In the genomic region with DNA sequence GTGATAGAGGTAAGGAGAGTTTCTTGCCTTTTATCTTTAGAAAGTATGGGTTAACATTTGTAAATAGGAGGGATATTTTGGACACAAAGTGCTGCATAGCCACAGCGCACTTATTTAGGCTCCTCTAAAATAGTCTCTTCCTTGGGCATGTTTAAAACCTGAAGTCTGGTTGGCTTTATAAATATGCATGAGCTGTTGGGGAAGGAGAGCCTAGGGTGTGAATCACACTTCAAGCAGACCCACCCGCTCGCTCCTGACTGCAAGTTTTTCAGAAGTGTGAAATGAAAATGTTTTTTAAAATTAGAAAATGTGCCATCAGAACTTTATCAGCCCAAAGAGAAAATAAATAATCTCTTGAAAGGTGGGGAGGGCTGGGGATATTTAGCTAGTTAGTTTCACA, we compare ENCODE assay signal across 21 mouse cellular contexts.
DNase-seq lines count a peak whose midpoint lies in the region; ATAC-seq lines count a peak whose summit lies in the region.
"Had no signal": no experiment of that assay in that cellular context is flagged by ENCODE, and none has a peak within 500 bp of the region (broad histone marks: within the 10 kb centered on the region; RNA-seq: fewer than 3 reads in every experiment).

No protein-coding gene starts in this region.

- H3K4me2 ChIP-seq in forebrain, embryonic 14.5 days (ENCODE audit: low read length) = no peak overlapping the region
- no peak overlapping the region for H3K4me2 ChIP-seq in midbrain, embryonic 13.5 days (replicated peaks)
- H3K4me2 ChIP-seq: heart, embryonic 13.5 days; hindbrain, embryonic 15.5 days; intestine, embryonic 15.5 days; liver, embryonic 15.5 days; midbrain, embryonic 11.5 days had no signal

- peak; percentile 44 for DNase-seq in forebrain, embryonic 14.5 days (ENCODE audit: low spot score)
- no peak for DNase-seq in forebrain, embryonic 10.5 days (ENCODE audit: extremely low spot score, low spot score)
- peak; percentile 75 for DNase-seq in right cerebral cortex, adult 18-20 months
- DNase-seq in right cerebral cortex, postnatal 4 days = no peak
- DNase-seq in right cerebral cortex, postnatal 10 days (ENCODE audit: low spot score in 2 of 2) = peak; percentile 54 to 72
- no peak for DNase-seq in kidney, adult 8-10 months
- DNase-seq: adrenal gland, adult 8-10 months; cerebellum, adult 11-12 months; cerebellum, postnatal 14 days; heart, adult 18-20 months; retina, postnatal 1 day had no signal

- H3K4me3 ChIP-seq in forebrain, embryonic 14.5 days (ENCODE audit: low read depth, low read length) = no peak overlapping the region
- no peak overlapping the region for H3K4me3 ChIP-seq in forebrain, embryonic 10.5 days
- no peak overlapping the region for H3K4me3 ChIP-seq in midbrain, embryonic 13.5 days (replicated peaks)
- H3K4me3 ChIP-seq: heart, embryonic 13.5 days; hindbrain, embryonic 15.5 days; intestine, embryonic 15.5 days; left cerebral cortex, adult 2 months; liver, embryonic 15.5 days had no signal

- H3K4me1 ChIP-seq in forebrain, embryonic 14.5 days (ENCODE audit: control insufficient read depth, insufficient read depth, low read length) = no peaks in the 10 kb centered on the region
- H3K4me1 ChIP-seq in forebrain, embryonic 10.5 days = peaks cover 9% of the 10 kb centered on the region
- H3K4me1 ChIP-seq in midbrain, embryonic 13.5 days (replicated peaks) = no peaks in the 10 kb centered on the region
- H3K4me1 ChIP-seq: heart, embryonic 13.5 days; hindbrain, embryonic 15.5 days; intestine, embryonic 15.5 days had no signal

- no peaks in the 10 kb centered on the region for H3K36me3 ChIP-seq in forebrain, embryonic 14.5 days (ENCODE audit: control insufficient read depth, insufficient read depth, low read length)
- H3K36me3 ChIP-seq in forebrain, embryonic 10.5 days (replicated peaks) = no peaks in the 10 kb centered on the region
- no peaks in the 10 kb centered on the region for H3K36me3 ChIP-seq in midbrain, embryonic 13.5 days
- H3K36me3 ChIP-seq: heart, embryonic 13.5 days; hindbrain, embryonic 15.5 days; intestine, embryonic 15.5 days; liver, embryonic 15.5 days had no signal

- H3K9me3 ChIP-seq in forebrain, embryonic 14.5 days (replicated peaks; ENCODE audit: control insufficient read depth, low read length) = no peaks in the 10 kb centered on the region
- no peaks in the 10 kb centered on the region; the same call in 1 of the 2 replicates for H3K9me3 ChIP-seq in forebrain, embryonic 10.5 days
- 0 out of 2 replicates have a peak, but pooled peaks cover 2% of the 10 kb centered on the region for H3K9me3 ChIP-seq in midbrain, embryonic 13.5 days
- H3K9me3 ChIP-seq: hindbrain, embryonic 15.5 days; intestine, embryonic 15.5 days; liver, embryonic 15.5 days had no signal

- H3K27ac ChIP-seq in forebrain, embryonic 14.5 days (ENCODE audit: low read depth, low read length) = no peak overlapping the region
- H3K27ac ChIP-seq in forebrain, embryonic 10.5 days = no peak overlapping the region
- no peak overlapping the region for H3K27ac ChIP-seq in midbrain, embryonic 13.5 days
- H3K27ac ChIP-seq: heart, embryonic 13.5 days; hindbrain, embryonic 15.5 days; intestine, embryonic 15.5 days; left cerebral cortex, adult 2 months; liver, embryonic 15.5 days; macrophage had no signal

- 36% methylated on average over 3 of the region's 3 CpGs for WGBS in forebrain, embryonic 14.5 days
- 53% methylated on average over 3 of the region's 3 CpGs for WGBS in forebrain, embryonic 10.5 days
- WGBS in midbrain, embryonic 13.5 days = 50% methylated on average over 3 of the region's 3 CpGs

- ATAC-seq in forebrain, embryonic 14.5 days = no peak
- no peak for ATAC-seq in midbrain, embryonic 13.5 days
- ATAC-seq: CD4-positive, CD25-positive, alpha-beta regulatory T cell, adult 4 months; intestine, embryonic 15.5 days; Patski had no signal

- H3K9ac ChIP-seq in forebrain, embryonic 14.5 days (ENCODE audit: low read length) = no peak overlapping the region
- no peak overlapping the region for H3K9ac ChIP-seq in midbrain, embryonic 13.5 days (replicated peaks)
- H3K9ac ChIP-seq: heart, embryonic 13.5 days; hindbrain, embryonic 15.5 days; intestine, embryonic 15.5 days; liver, embryonic 15.5 days had no signal

- no peaks in the 10 kb centered on the region for H3K27me3 ChIP-seq in forebrain, embryonic 14.5 days (replicated peaks; ENCODE audit: control insufficient read depth, insufficient read depth, low read length)
- no peaks in the 10 kb centered on the region for H3K27me3 ChIP-seq in forebrain, embryonic 10.5 days (ENCODE audit: poor library complexity, severe bottlenecking)
- no peaks in the 10 kb centered on the region for H3K27me3 ChIP-seq in midbrain, embryonic 13.5 days
- H3K27me3 ChIP-seq: heart, embryonic 13.5 days; hindbrain, embryonic 15.5 days; intestine, embryonic 15.5 days; liver, embryonic 15.5 days; Patski had no signal

Comparison
In these comparisons a context has a peak if more than half of its experiments do, and no peak if none do; other contexts are left out.
1. DNase-seq: peak in forebrain, embryonic 14.5 days (single experiment), right cerebral cortex, adult 18-20 months (single experiment) and right cerebral cortex, postnatal 10 days (2 of 2); none in forebrain, embryonic 10.5 days (single experiment), right cerebral cortex, postnatal 4 days (single experiment) and kidney, adult 8-10 months (0 of 2).